Mouse (Mus musculus): ENCODE measurements around the gene Hist1h1t.

- TF ChIP-seq CTCF (IDR thresholded peaks at IDR 0.05; ENCODE audit: borderline replicate concordance, control insufficient read depth, extremely low read depth, insufficient read depth, low read length, poor library complexity) (no peak), POLR2A (IDR thresholded peaks at IDR 0.05; ENCODE audit: control insufficient read depth, extremely low read depth, insufficient read depth, low read length, poor library complexity) (no peak)
These were observed 34.9 kb downstream of the Hist1h1t start for GRCm38 (mm10) chr13:23730479-23730878.

All from thymus, adult 2 months (tissue).